Mouse (Mus musculus): Measurements from ENCODE around the gene Pm20d1. TPM values are rescaled to one million over a fixed set of nuclear protein-coding genes. Genes with fewer than 3 reads are reported as not detected.

Pm20d1 gene
- polyA plus RNA-seq (2012; ENCODE audit: low replicate concordance), result 0.06 and 0.16 TPM in 2 replicates

GRCm38 (mm10) chr1:131797202-131797909 is at the start of gene Pm20d1:
Gene Pm20d1, plus strand, starts transcription at chr1:131797381.

GRCm38 (mm10) chr1:131827207-131827786 is 30.1 kb downstream of the Pm20d1 start, which contains the start of gene Slc41a1:
Gene Slc41a1, plus strand, starts transcription at chr1:131827493.

GRCm38 (mm10) chr1:131867093-131867945 is 70.1 kb downstream of the Pm20d1 start, which contains the start of gene Rab29:
Gene Rab29, plus strand, starts transcription at chr1:131867224.

Other genes with a start within 250 kb of the Pm20d1 start
- not detected in 2 replicates for gene Avpr1b, start 198.1 kb upstream of the Pm20d1 start, polyA plus RNA-seq (2012; ENCODE audit: low replicate concordance)
- gene Ctse, start 159.1 kb upstream of the Pm20d1 start, polyA plus RNA-seq (2012; ENCODE audit: low replicate concordance), result 68.5 and 139 TPM in 2 replicates
- gene Rab7b, start 108.7 kb upstream of the Pm20d1 start, polyA plus RNA-seq (2012; ENCODE audit: low replicate concordance), result 0.21 and 0.54 TPM in 2 replicates
- not detected in 2 replicates for gene Slc26a9, start 53.4 kb upstream of the Pm20d1 start, polyA plus RNA-seq (2012; ENCODE audit: low replicate concordance)
- gene Slc41a1, start 30.1 kb downstream of the Pm20d1 start, polyA plus RNA-seq (2012; ENCODE audit: low replicate concordance), result 3.9 and 14.9 TPM in 2 replicates
- 1.6 and 6.1 TPM in 2 replicates for gene Rab29, start 69.8 kb downstream of the Pm20d1 start, polyA plus RNA-seq (2012; ENCODE audit: low replicate concordance)
- 8.3 and 8.5 TPM in 2 replicates for gene Nucks1, start 113.2 kb downstream of the Pm20d1 start, polyA plus RNA-seq (2012; ENCODE audit: low replicate concordance)
- 2.2 and 7.9 TPM in 2 replicates for gene Slc45a3, start 165.6 kb downstream of the Pm20d1 start, polyA plus RNA-seq (2012; ENCODE audit: low replicate concordance)
- 4.5 and 10.2 TPM in 2 replicates for gene Elk4, start 210.2 kb downstream of the Pm20d1 start, polyA plus RNA-seq (2012; ENCODE audit: low replicate concordance)